Mouse (Mus musculus): ENCODE data around the gene Gpc5.

The Gpc5 gene

GRCm38 (mm10) chr14:116317491-116317890 is 1225.5 kb downstream of the Gpc5 start:
- no peak for DNase-seq (ENCODE audit: low spot score in 2 of 2)

- DNase-seq (ENCODE audit: low spot score in 2 of 2) = no peak
These were observed 1244.2 kb downstream of the Gpc5 start for GRCm38 (mm10) chr14:116336182-116336581.

GRCm38 (mm10) chr14:116338395-116338794 is 1246.4 kb downstream of the Gpc5 start:
- no peak for DNase-seq (ENCODE audit: low spot score in 2 of 2)

GRCm38 (mm10) chr14:116348560-116348959 is 1256.5 kb downstream of the Gpc5 start:
- DNase-seq (ENCODE audit: low spot score in 2 of 2) = no peak

GRCm38 (mm10) chr14:116384602-116385001 is 1292.6 kb downstream of the Gpc5 start:
- DNase-seq (ENCODE audit: low spot score in 2 of 2) = no peak

GRCm38 (mm10) chr14:116415511-116415910 is 1323.5 kb downstream of the Gpc5 start:
- DNase-seq (ENCODE audit: low spot score in 2 of 2) = no peak

GRCm38 (mm10) chr14:116448219-116448618 is 1356.2 kb downstream of the Gpc5 start:
- no peak for DNase-seq (ENCODE audit: low spot score in 2 of 2)

- no peak for DNase-seq (ENCODE audit: low spot score in 2 of 2)
These were observed 1361.3 kb downstream of the Gpc5 start for GRCm38 (mm10) chr14:116453356-116453755.

- no peak for DNase-seq (ENCODE audit: low spot score in 2 of 2)
These were observed 1364.2 kb downstream of the Gpc5 start for GRCm38 (mm10) chr14:116456211-116456610.

GRCm38 (mm10) chr14:116473378-116474179 is 1381.6 kb downstream of the Gpc5 start:
- no peak for DNase-seq (ENCODE audit: low spot score in 2 of 2)

- DNase-seq (ENCODE audit: low spot score in 2 of 2) = no peak
These were observed 1402.4 kb downstream of the Gpc5 start for GRCm38 (mm10) chr14:116494285-116494850.

- DNase-seq (ENCODE audit: low spot score in 2 of 2) = no peak
These were observed 1446.2 kb downstream of the Gpc5 start for GRCm38 (mm10) chr14:116538216-116538615.

- DNase-seq (ENCODE audit: low spot score in 2 of 2) = no peak
These were observed 1451.7 kb downstream of the Gpc5 start for GRCm38 (mm10) chr14:116543746-116544145.

- no peak for DNase-seq (ENCODE audit: low spot score in 2 of 2)
These were observed 1459.4 kb downstream of the Gpc5 start for GRCm38 (mm10) chr14:116551401-116551800.

- DNase-seq (ENCODE audit: low spot score in 2 of 2) = no peak
These were observed 1461.3 kb downstream of the Gpc5 start for GRCm38 (mm10) chr14:116553316-116553715.

- no peak for DNase-seq (ENCODE audit: low spot score in 2 of 2)
These were observed 1466.3 kb downstream of the Gpc5 start for GRCm38 (mm10) chr14:116558141-116558800.

GRCm38 (mm10) chr14:116559990-116560389 is 1468.0 kb downstream of the Gpc5 start:
- DNase-seq (ENCODE audit: low spot score in 2 of 2) = no peak
